Mouse (Mus musculus) neural tube, embryonic 14.5 days (tissue): ENCODE data around the gene Stard3nl. TPM values are rescaled to one million over a fixed set of nuclear protein-coding genes. Genes with fewer than 3 reads are reported as not detected.

Experiments
- ATAC-seq: fragments of 200-750 bp; cut with Nextera tagmentation; 2 replicates; pipeline ENCODE4 v1.8.0; 2017; ENCODE audit warnings: low read depth, mild to moderate bottlenecking, moderate TSS enrichment, moderate library complexity
- H3K27ac ChIP-seq: fragments of 300-500 bp; sonication (generic); 2 replicates; pipeline ENCODE4 v1.5.1; 2014; ENCODE audit warnings: low read depth, mild to moderate bottlenecking, control low read depth, low read length, moderate library complexity, mixed read lengths
- H3K27me3 ChIP-seq: fragments of 300-500 bp; sonication (generic); 2 replicates; pipeline ENCODE4 v1.6.1; 2014; ENCODE audit warnings: low read length; ENCODE audit not compliant: control insufficient read depth, insufficient read depth
- H3K36me3 ChIP-seq: fragments of 300-500 bp; sonication (generic); 2 replicates; pipeline ENCODE4 v1.6.1; 2014; ENCODE audit warnings: low read length, mixed read lengths; ENCODE audit not compliant: control insufficient read depth, insufficient read depth
- H3K4me1 ChIP-seq: fragments of 300-500 bp; sonication (generic); 2 replicates; pipeline ENCODE4 v1.6.1; 2014; ENCODE audit warnings: low read length; ENCODE audit not compliant: control insufficient read depth, insufficient read depth
- H3K4me2 ChIP-seq: fragments of 300-500 bp; sonication (generic); 2 replicates; pipeline ENCODE4 v1.6.1; 2014; ENCODE audit warnings: mild to moderate bottlenecking, low read depth, low read length, control low read depth
- H3K4me3 ChIP-seq: fragments of 300-500 bp; sonication (generic); 2 replicates; pipeline ENCODE4 v1.5.1; 2014; ENCODE audit warnings: low read depth, low read length, control low read depth, mixed read lengths
- H3K9ac ChIP-seq: fragments of 300-500 bp; sonication (generic); replicated peaks from 2 replicates; pipeline ENCODE4 v1.6.1; 2014; ENCODE audit warnings: low read depth, mild to moderate bottlenecking, control low read depth, low read length, mixed read lengths
- H3K9me3 ChIP-seq: fragments of 300-500 bp; sonication (generic); 2 replicates; pipeline ENCODE4 v1.6.1; 2016; ENCODE audit warnings: low read length; ENCODE audit not compliant: control insufficient read depth
- WGBS: fragments of 180-500 bp; shearing (Covaris S2); extraction: QIAGEN DNeasy Blood & Tissue Kit; methylation state at CpG from one replicate; pipeline ENCODE4 v1.1.7; 2014; 5-methylcytosine and 5-hydroxymethylcytosine counted together
- polyA plus RNA-seq: library from polyadenylated mRNA; unstranded; fragments of >200 nt; fragmentation: Nextera tagmentation; extraction: Ambion mirVana; gene quantifications from 2 replicates; pipeline ENCODE4 v1.2.1, GENCODE M21; 2014

Gene Stard3nl
- polyA plus RNA-seq: 220 and 225 TPM in 2 replicates

DNA sequence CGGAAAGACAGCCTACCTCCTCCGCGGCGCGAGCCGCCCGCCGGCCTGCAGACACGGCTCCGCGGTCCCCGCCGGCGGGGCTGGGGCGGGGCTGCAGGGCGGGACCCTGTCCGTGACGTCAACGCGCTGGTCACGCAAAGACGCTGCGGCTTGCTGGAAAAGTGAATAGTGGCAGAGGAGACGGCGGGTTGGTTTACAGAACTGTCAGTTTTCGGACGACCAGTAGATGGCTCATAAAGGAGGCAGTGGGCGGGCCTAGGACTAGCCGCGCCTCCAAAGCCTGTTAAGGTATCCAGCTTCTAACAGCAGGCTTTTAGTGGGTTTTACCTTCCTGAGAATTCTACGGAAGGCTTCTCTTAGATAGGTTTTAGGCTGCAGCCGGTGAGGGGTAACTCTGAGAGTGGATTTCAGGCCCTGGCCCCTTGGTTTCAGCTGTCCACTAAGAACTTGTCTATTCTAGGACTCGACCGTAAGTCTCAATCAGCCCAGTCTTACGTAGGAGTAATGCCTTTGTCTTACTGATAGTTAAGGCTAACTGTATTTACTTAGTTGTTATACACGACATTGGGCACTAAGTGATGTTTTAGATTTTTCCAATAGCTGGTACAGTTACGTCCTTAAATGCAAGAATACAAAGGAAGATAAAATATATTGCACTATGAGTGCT is at the start of gene Stard3nl:
Gene Stard3nl, minus strand, starts transcription at position 108 of the 667 bp plus-strand sequence.
- 1% methylated on average over 37 of the region's 37 CpGs for WGBS
- ATAC-seq: peak; percentile 99
- H3K36me3 ChIP-seq: no peaks in the 10 kb centered on the region

DNA sequence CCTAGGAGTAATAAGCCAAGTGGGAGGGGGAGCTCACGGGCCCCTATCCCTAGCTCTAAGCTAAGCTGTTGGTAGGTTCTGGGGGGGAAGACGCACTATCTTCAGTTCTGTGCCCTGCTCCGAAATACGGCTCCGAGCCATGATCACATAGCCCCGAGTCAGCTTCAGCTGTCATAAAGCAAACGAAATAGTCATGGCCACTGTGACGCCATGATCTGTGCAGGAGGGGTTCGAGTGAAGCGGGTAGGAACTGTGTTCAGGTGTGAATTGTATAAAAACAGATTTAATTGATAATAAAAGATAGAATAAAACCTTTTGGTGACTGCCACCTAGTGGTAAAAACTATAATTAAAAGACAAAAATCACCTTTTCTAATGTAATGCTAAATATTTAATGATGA is 42.4 kb upstream of the Stard3nl start:
- 76% methylated on average over 10 of the region's 10 CpGs for WGBS
- ATAC-seq: peak; percentile 63

More for the DNA sequence above, at the start of gene Stard3nl:
- Histone ChIP-seq H3K27ac (peak within 1 kb of the TSS; percentile 89), H3K9me3 (no peaks in the 10 kb centered on the region), H3K4me2 (peak within 1 kb of the TSS; percentile 68), H3K27me3 (no peaks in the 10 kb centered on the region), H3K4me1 (peaks cover 16% of the 10 kb centered on the region), H3K9ac (peak within 1 kb of the TSS; percentile 90), H3K4me3 (peak within 1 kb of the TSS; percentile 89)

DNA sequence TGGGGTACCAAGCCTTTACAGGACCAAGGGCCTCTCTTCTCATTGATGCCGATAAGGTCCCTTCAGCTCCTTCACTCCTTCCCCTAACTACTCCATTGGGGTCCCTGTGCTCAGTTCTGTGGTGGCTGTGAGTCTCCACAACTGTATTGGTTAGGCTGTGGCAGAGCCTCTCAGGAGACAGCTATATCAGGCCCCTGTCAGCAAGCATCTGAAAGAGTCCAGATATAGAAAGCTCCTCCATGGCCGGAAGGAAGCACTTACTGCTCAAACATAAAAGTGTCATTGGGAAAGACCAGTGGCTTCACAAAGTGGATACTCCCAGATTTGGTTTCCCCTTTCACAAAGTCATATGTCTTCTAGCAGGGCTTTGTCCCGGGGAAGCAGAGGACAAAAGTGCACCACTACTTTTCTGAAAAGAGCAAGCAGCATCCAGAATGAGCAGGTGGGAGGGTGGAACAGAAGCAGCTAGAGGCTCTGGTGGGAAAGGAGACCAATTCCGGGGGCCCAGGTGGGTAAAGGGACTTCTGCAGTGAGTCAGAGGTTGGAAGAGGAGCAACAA is 34.3 kb upstream of the Stard3nl start:
- Histone ChIP-seq H3K36me3 (no peaks in the 10 kb centered on the region), H3K4me1 (no peaks in the 10 kb centered on the region), H3K9ac (no peak overlapping the region), H3K4me3 (no peak overlapping the region), H3K27ac (no peak overlapping the region), H3K9me3 (no peaks in the 10 kb centered on the region), H3K27me3 (no peaks in the 10 kb centered on the region), H3K4me2 (no peak overlapping the region)
- 76% methylated on average over 4 of the region's 4 CpGs for WGBS
- no peak for ATAC-seq

More for the DNA sequence above, 42.4 kb upstream of the Stard3nl start:
- no peaks in the 10 kb centered on the region for H3K27me3 ChIP-seq
- H3K4me2 ChIP-seq: no peak overlapping the region
- no peak overlapping the region for H3K9ac ChIP-seq
- H3K9me3 ChIP-seq: no peaks in the 10 kb centered on the region
- no peak overlapping the region for H3K27ac ChIP-seq
- no peaks in the 10 kb centered on the region for H3K36me3 ChIP-seq
- no peaks in the 10 kb centered on the region for H3K4me1 ChIP-seq
- H3K4me3 ChIP-seq: no peak overlapping the region

DNA sequence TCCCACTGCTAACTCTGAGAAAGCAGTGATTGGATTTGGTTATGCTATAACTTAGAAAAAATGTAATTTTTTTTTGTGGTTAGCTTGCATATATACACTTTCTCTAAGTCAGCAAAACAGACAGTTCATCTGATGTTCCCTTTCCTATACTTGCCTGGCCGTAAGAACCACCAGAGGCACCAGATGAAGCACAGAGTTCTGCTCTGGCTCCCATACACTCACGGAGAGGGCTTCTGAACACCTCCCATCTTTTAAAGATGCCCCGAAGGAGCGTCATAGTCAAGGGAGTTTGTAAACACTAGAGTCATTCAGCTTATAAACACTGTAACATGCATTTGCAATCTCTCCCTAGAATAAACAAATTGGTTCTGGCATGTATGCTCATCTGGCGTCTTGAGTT is 32.5 kb upstream of the Stard3nl start:
- no peak overlapping the region for H3K4me3 ChIP-seq
- no peaks in the 10 kb centered on the region for H3K36me3 ChIP-seq
- ATAC-seq: no peak
- WGBS: 86% methylated on average over 5 of the region's 5 CpGs
- no peaks in the 10 kb centered on the region for H3K4me1 ChIP-seq
- no peak overlapping the region for H3K9ac ChIP-seq
- H3K27me3 ChIP-seq: no peaks in the 10 kb centered on the region
- H3K9me3 ChIP-seq: no peaks in the 10 kb centered on the region
- no peak overlapping the region for H3K4me2 ChIP-seq
- no peak overlapping the region for H3K27ac ChIP-seq

DNA sequence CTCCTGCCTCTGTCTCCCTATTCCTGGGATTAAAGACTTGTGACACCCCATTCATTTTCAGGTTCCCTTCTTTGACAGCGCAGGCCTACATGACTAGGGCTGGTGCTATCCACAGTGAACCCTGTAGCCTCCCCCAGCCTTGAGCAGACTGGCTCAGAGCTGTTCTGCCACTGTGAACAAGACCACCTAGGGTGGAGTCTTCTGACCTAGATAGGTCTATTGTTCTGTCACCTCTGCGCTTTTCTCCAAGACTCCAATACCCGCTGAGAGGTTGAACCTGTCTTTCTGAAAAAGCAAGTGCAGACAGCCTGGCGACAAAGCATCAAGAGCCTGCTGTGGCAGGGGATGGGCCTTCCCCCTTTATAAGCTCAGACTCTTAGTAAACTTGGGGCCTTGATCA is 29.0 kb upstream of the Stard3nl start:
- H3K4me2 ChIP-seq: no peak overlapping the region
- no peak overlapping the region for H3K4me3 ChIP-seq
- H3K4me1 ChIP-seq: no peaks in the 10 kb centered on the region
- H3K9ac ChIP-seq: no peak overlapping the region
- WGBS: 89% methylated on average over 4 of the region's 4 CpGs
- ATAC-seq: no peak
- no peaks in the 10 kb centered on the region for H3K36me3 ChIP-seq
- H3K27ac ChIP-seq: no peak overlapping the region
- no peaks in the 10 kb centered on the region for H3K27me3 ChIP-seq
- H3K9me3 ChIP-seq: no peaks in the 10 kb centered on the region

DNA sequence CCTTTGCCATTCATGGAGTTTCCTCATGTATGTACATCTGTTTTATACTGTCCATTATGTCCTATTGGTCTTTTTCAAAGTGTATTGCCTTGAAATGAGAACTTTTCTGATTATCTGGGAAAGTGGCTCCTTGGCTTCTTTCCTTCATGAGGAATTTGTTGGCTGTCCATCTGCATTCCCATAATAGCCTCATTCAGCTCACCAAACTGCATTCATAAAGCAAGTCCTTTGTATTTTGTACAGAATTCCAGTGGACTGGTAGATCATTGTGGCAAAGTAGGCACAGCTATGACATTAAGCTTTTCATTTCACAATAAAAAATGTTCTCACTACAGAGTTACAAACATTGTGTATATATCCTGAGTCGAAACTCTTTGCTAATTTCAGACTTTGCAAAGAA is 26.9 kb upstream of the Stard3nl start:
- ATAC-seq: no peak
- 74% methylated on average over 1 of the region's 1 CpGs for WGBS

DNA sequence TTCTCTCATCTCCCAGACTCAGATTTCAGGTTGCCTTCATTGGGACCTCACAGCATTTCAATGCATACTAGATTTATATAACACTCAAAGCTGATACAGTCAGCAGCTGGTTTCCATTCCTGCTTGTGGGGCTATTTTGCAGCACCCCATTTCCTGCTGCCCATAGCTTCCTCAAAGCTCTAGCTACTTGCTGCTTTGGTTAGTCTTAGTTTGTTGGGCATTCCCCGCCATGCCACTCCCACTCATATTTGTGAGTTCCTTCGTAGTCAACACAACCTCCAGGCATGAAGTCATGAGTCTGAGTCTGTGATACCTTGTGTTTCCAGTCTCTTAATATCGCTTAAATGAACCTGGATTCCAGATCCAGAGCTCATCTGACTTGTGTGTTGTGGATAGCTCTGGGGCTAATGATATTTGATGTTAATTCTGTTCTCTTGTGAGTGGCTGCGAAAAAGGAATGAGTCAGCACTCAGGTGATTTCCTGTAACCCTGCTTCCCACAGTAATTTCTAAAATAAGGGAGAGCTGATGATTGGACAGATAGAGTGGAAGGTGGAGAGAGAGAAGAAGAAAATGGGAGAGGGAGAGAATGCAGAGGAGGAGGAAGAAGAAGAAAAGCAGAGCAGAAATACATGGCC is 22.4 kb upstream of the Stard3nl start:
- H3K36me3 ChIP-seq: no peaks in the 10 kb centered on the region
- 92% methylated on average over 4 of the region's 4 CpGs for WGBS
- no peak overlapping the region for H3K4me3 ChIP-seq
- no peaks in the 10 kb centered on the region for H3K9me3 ChIP-seq
- H3K27ac ChIP-seq: no peak overlapping the region
- H3K9ac ChIP-seq: no peak overlapping the region
- no peaks in the 10 kb centered on the region for H3K27me3 ChIP-seq
- no peak overlapping the region for H3K4me2 ChIP-seq
- ATAC-seq: no peak
- H3K4me1 ChIP-seq: no peaks in the 10 kb centered on the region

More for the DNA sequence above, 26.9 kb upstream of the Stard3nl start:
- Histone ChIP-seq H3K9ac (no peak overlapping the region), H3K27ac (no peak overlapping the region), H3K27me3 (no peaks in the 10 kb centered on the region), H3K4me2 (no peak overlapping the region), H3K9me3 (no peaks in the 10 kb centered on the region), H3K4me1 (no peaks in the 10 kb centered on the region), H3K4me3 (no peak overlapping the region), H3K36me3 (no peaks in the 10 kb centered on the region)

DNA sequence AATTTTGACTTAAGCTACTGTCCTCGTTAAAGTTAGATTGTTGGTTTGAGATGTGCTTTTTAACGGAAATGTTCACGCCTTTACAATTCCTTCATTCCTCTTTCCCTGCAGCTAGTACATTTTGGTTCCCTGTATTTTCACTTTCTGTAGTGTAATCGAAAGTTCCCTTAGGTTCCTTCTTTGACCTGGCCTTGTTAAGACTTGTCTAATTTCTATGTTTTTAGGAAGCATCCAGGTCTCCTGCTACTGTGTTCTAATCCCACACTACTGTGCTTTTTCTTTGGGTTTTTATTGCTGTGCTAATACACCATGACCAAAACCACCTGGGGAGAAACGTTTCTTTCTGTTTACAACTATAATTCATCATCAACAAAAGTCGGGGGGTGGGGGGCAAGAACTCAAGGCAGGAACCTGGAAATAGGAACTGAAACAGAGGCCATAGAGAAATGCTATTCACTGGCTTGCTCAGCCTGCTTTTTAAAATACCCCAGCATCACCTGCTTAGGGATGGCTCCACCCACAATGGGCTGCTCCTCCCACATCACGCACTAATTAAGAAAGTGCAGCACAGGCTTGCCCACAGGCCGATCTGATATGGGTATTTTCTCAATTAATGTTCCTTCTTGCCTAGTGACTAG is 20.4 kb upstream of the Stard3nl start:
- no peaks in the 10 kb centered on the region for H3K4me1 ChIP-seq
- no peak overlapping the region for H3K27ac ChIP-seq
- no peak for ATAC-seq
- H3K4me3 ChIP-seq: no peak overlapping the region
- no peak overlapping the region for H3K4me2 ChIP-seq
- no peaks in the 10 kb centered on the region for H3K9me3 ChIP-seq
- H3K27me3 ChIP-seq: no peaks in the 10 kb centered on the region
- 57% methylated on average over 8 of the region's 8 CpGs for WGBS
- H3K9ac ChIP-seq: no peak overlapping the region
- H3K36me3 ChIP-seq: no peaks in the 10 kb centered on the region

DNA sequence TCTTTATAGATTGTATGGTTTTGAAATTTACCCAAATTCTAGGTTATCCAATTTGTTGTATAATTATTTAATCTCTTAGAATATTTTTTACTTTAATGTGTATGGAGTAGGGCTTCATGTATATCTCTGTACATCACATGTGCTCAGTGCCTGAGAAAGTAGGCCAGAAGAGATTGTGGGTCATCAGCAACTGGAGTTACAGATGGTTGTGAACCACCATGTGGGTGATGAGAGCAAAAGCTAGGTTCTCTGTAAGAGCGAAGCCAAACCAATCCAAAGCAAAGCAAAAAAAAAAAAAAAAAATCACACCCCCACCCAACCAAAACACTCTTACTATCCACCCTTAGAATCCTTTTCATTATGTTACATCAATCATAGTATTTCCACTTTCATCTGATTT is 19.7 kb upstream of the Stard3nl start:
- Histone ChIP-seq H3K36me3 (no peaks in the 10 kb centered on the region), H3K27ac (no peak overlapping the region), H3K9ac (no peak overlapping the region), H3K4me3 (no peak overlapping the region), H3K27me3 (no peaks in the 10 kb centered on the region), H3K9me3 (no peaks in the 10 kb centered on the region), H3K4me2 (no peak overlapping the region), H3K4me1 (no peaks in the 10 kb centered on the region)
- no peak for ATAC-seq
- 100% methylated on average over 1 of the region's 1 CpGs for WGBS
